Mouse (Mus musculus): ENCODE results near the gene Gbx1. TPM values are rescaled to one million over a fixed set of nuclear protein-coding genes. Genes with fewer than 3 reads are reported as not detected.

Gbx1 gene
- polyA plus RNA-seq, 1 experiment from 2014 or later: 0.10 TPM

- H3K27me3 ChIP-seq: peaks cover 43% of the 10 kb centered on the region
These were observed 52.8 kb downstream of the Gbx1 start for GRCm38 (mm10) chr5:24474025-24474722.

DNA sequence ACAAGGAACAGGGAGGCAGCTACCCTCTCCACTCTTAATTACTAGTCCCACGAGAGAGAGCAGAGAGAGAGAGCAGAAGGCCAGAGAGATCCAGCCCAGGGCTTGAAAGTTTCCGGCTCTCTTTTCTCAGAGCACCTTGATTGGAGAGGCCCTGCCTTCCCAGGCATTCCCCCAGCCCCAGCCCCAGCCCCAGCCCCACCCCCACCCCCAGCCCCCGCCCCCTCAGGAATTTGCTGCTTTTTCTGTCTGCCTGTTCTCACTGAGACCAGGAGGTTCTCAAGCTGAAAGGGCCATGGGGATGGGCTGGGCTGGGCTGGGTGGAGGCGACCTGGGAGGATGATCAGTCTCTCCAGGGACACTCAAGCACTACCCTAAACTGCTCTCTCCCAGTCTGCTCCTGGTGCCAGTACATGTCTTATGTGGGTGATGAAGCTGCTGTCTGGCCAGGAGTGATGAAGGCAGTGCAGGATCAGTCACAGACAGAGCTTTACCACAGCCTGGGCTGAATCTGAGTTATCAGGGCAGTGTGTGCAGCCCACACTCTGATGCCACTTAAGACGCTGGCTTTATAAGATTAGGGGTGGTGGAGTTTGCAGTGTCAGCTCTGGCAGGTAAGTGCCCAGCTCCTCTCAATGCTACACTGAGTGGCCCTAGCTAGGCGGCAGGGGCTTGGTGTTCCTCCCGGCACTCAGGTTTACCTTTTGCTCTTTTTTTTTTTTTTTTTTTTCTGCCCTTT lies 54.0 kb downstream of the Gbx1 start:
- H3K27me3 ChIP-seq: peaks cover 40% of the 10 kb centered on the region
- no peaks in the 10 kb centered on the region for H3K9me3 ChIP-seq
- H3K9ac ChIP-seq (replicated peaks): 0 out of 2 replicates have a peak overlapping the region, but pooled peaks have one; percentile 28
- H3K4me1 ChIP-seq: peaks cover 32% of the 10 kb centered on the region
- ATAC-seq (ENCODE audit: low FRiP score, low read depth): no peak
- peaks cover 15% of the 10 kb centered on the region for H3K36me3 ChIP-seq
- 19% methylated on average over 7 of the region's 7 CpGs for WGBS
- no peak overlapping the region for H3K27ac ChIP-seq (replicated peaks)
- no peak overlapping the region for H3K4me3 ChIP-seq
- H3K4me2 ChIP-seq (replicated peaks): no peak overlapping the region

More at GRCm38 (mm10) chr5:24474025-24474722, 52.8 kb downstream of the Gbx1 start:
- 0 out of 2 replicates have a peak, but pooled peaks have one; percentile 29 for ATAC-seq (ENCODE audit: low FRiP score, low read depth)
- H3K4me2 ChIP-seq (replicated peaks): peak overlapping the region; percentile 57
- no peaks in the 10 kb centered on the region for H3K9me3 ChIP-seq
- 2% methylated on average over 75 of the region's 77 CpGs for WGBS
- H3K36me3 ChIP-seq: peaks cover 26% of the 10 kb centered on the region
- no peak overlapping the region for H3K27ac ChIP-seq (replicated peaks)
- peaks cover 32% of the 10 kb centered on the region for H3K4me1 ChIP-seq
- H3K9ac ChIP-seq (replicated peaks): peak overlapping the region; percentile 52
- peak overlapping the region; percentile 36 for H3K4me3 ChIP-seq

DNA sequence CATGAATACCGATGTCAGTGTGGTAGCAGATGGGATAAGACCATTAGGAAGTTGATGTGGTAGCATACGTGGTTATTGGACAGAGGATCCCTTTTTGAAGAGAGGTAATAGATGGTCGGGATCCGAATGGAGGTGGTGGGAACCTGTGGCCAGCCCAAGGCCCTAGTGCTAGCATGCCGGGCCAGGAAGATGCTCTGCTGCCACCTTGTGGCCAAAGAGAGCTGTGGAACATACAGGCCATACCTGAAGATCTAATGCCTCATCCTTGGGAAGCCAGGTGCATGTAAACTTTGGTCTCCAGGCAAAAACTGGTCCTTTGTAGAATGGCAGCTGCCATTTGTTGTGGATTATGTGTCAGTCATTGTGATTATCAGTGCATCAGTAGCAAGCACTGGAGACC lies 56.4 kb downstream of the Gbx1 start:
- Histone ChIP-seq H3K4me3 (no peak overlapping the region), H3K36me3 (no peaks in the 10 kb centered on the region; the same call in 1 of the 2 replicates), H3K4me2 (replicated peaks) (no peak overlapping the region), H3K27me3 (peaks cover 38% of the 10 kb centered on the region), H3K27ac (replicated peaks) (no peak overlapping the region), H3K9me3 (no peaks in the 10 kb centered on the region), H3K9ac (replicated peaks) (no peak overlapping the region), H3K4me1 (peaks cover 46% of the 10 kb centered on the region)
- WGBS: 15% methylated on average over 5 of the region's 5 CpGs
- ATAC-seq (ENCODE audit: low FRiP score, low read depth): peak; percentile 57; the same call in 1 of the 2 replicates

DNA sequence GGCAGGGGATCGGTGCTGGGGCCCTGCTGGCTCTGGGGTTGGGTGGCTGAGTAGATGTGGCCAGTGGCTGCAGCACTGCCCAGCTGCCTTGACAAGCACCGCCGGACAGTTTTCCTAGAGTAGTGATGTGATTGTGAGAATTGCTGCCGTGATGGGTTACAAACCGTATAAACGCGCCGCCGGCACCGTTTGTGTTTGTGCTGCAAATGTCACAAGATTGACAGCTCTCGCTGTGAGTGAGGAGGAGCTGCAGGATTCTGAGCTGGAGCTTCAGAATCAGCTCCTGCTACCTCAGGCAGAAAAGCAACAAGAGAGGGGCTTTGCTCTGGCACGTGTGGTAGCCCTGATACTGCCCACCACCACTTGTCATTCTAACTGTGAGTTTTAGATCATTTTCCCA lies 60.2 kb downstream of the Gbx1 start:
- Histone ChIP-seq H3K9ac (replicated peaks) (0 out of 2 replicates have a peak overlapping the region, but pooled peaks have one; percentile 15), H3K4me2 (replicated peaks) (0 out of 2 replicates have a peak overlapping the region, but pooled peaks have one; percentile 17)
- 32% methylated on average over 12 of the region's 12 CpGs for WGBS

GRCm38 (mm10) chr5:24455613-24456012 lies 71.4 kb downstream of the Gbx1 start:
- no peak for ATAC-seq (ENCODE audit: low FRiP score, low read depth)
- Histone ChIP-seq H3K9me3 (no peaks in the 10 kb centered on the region), H3K36me3 (peaks cover 23% of the 10 kb centered on the region), H3K27me3 (no peaks in the 10 kb centered on the region), H3K4me3 (no peak overlapping the region), H3K9ac (replicated peaks) (peak overlapping the region; percentile 25), H3K4me2 (replicated peaks) (peak overlapping the region; percentile 99), H3K4me1 (peaks cover 46% of the 10 kb centered on the region), H3K27ac (replicated peaks) (0 out of 2 replicates have a peak overlapping the region, but pooled peaks have one; percentile 96)
- WGBS: 69% methylated on average over 7 of the region's 7 CpGs

More for the DNA sequence above, 60.2 kb downstream of the Gbx1 start:
- Histone ChIP-seq H3K9me3 (no peaks in the 10 kb centered on the region), H3K36me3 (no peaks in the 10 kb centered on the region; the same call in 1 of the 2 replicates), H3K27ac (replicated peaks) (0 out of 2 replicates have a peak overlapping the region, but pooled peaks have one; percentile 46), H3K4me1 (peaks cover 25% of the 10 kb centered on the region), H3K27me3 (peaks cover under 1% of the 10 kb centered on the region), H3K4me3 (no peak overlapping the region)
- no peak for ATAC-seq (ENCODE audit: low FRiP score, low read depth)

DNA sequence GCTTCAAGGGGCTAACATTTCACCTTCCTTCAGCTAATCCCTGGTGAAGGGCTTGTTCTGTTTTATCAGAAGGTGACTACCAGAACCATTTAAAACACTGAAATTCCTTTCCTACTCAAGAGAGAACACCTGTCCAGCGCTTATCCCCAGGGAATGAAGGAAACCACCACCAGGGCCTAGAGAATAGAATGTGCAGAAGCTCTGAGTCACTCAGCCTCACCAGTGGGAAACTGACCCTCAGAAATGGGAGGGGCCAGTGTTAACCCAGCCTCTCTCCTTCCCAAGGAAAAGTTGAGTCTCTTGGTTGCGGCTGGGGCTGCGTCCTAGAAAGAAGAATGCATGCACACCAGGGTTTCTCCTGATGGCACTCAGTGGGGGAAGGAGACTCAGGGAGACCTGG lies 71.9 kb downstream of the Gbx1 start:
- peaks cover 46% of the 10 kb centered on the region for H3K4me1 ChIP-seq
- H3K4me3 ChIP-seq: peak overlapping the region; percentile 13; the same call in 1 of the 2 replicates
- no peak for ATAC-seq (ENCODE audit: low FRiP score, low read depth)

DNA sequence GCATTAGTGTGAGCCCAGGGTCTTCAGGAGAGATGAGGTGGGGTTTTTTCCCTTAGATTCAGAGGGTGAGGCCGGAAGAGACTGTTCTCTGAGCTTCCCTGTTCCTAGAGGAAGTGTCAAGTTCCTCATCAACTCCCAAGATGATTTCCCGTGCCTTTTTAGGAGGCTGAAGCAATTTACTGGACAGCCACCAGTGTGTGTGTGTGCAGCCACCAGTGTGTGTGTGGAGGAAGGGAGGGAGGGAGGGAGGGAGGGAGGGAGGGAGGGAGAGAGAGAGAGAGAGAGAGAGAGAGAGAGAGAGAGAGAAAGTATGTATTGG lies 73.1 kb downstream of the Gbx1 start:
- H3K4me1 ChIP-seq: peaks cover 46% of the 10 kb centered on the region
- 13% methylated on average over 2 of the region's 2 CpGs for WGBS
- peak overlapping the region; percentile 96 for H3K4me3 ChIP-seq
- peak overlapping the region; percentile 96 for H3K27ac ChIP-seq (replicated peaks)
- no peaks in the 10 kb centered on the region for H3K9me3 ChIP-seq
- H3K4me2 ChIP-seq (replicated peaks): peak overlapping the region; percentile 99
- peaks cover 18% of the 10 kb centered on the region for H3K36me3 ChIP-seq
- peaks cover 5% of the 10 kb centered on the region; the same call in 1 of the 2 replicates for H3K27me3 ChIP-seq
- ATAC-seq (ENCODE audit: low FRiP score, low read depth): no peak
- peak overlapping the region; percentile 97 for H3K9ac ChIP-seq (replicated peaks)

More for the DNA sequence above, 71.9 kb downstream of the Gbx1 start:
- Histone ChIP-seq H3K9me3 (no peaks in the 10 kb centered on the region), H3K9ac (replicated peaks) (peak overlapping the region; percentile 25), H3K36me3 (peaks cover 20% of the 10 kb centered on the region), H3K4me2 (replicated peaks) (peak overlapping the region; percentile 99), H3K27me3 (0 out of 2 replicates have a peak, but pooled peaks cover 2% of the 10 kb centered on the region), H3K27ac (replicated peaks) (peak overlapping the region; percentile 96; the same call in 1 of the 2 replicates)
- 73% methylated on average over 3 of the region's 3 CpGs for WGBS

- Histone ChIP-seq H3K9me3 (no peaks in the 10 kb centered on the region), H3K36me3 (peaks cover 18% of the 10 kb centered on the region), H3K27ac (replicated peaks) (peak overlapping the region; percentile 96), H3K4me3 (peak overlapping the region; percentile 96), H3K27me3 (peaks cover 9% of the 10 kb centered on the region; the same call in 1 of the 2 replicates), H3K4me1 (peaks cover 46% of the 10 kb centered on the region), H3K9ac (replicated peaks) (peak overlapping the region; percentile 97), H3K4me2 (replicated peaks) (peak overlapping the region; percentile 99)
- WGBS: 6% methylated on average over 5 of the region's 5 CpGs
- ATAC-seq (ENCODE audit: low FRiP score, low read depth): 0 out of 2 replicates have a peak, but pooled peaks have one; percentile 17
These were observed 73.6 kb downstream of the Gbx1 start for GRCm38 (mm10) chr5:24453283-24453984.

Other genes starting within 250 kb of the Gbx1 start
- 18.0 and 18.5 TPM in 2 replicates for gene Kcnh2, start 175.6 kb downstream of the Gbx1 start, polyA plus RNA-seq (2016; fragmentation: Nextera tagmentation; extraction: Ambion mirVana)
- 7.1 and 9.2 TPM in 2 replicates for gene Nos3, start 162.4 kb downstream of the Gbx1 start, polyA plus RNA-seq (2016; fragmentation: Nextera tagmentation; extraction: Ambion mirVana)
- 0.35 and 0.46 TPM in 2 replicates for gene Atg9b, start 135.1 kb downstream of the Gbx1 start, polyA plus RNA-seq (2016; fragmentation: Nextera tagmentation; extraction: Ambion mirVana)
- gene Abcb8, start 133.5 kb downstream of the Gbx1 start, polyA plus RNA-seq (2016; fragmentation: Nextera tagmentation; extraction: Ambion mirVana): 47.1 and 48.0 TPM in 2 replicates
- 0.17 and 0.27 TPM in 2 replicates for gene Asic3, start 113.8 kb downstream of the Gbx1 start, polyA plus RNA-seq (2016; fragmentation: Nextera tagmentation; extraction: Ambion mirVana)
- gene Cdk5, start 103.7 kb downstream of the Gbx1 start, polyA plus RNA-seq (2016; fragmentation: Nextera tagmentation; extraction: Ambion mirVana): 64.1 and 76.9 TPM in 2 replicates
- gene Slc4a2, start 103.4 kb downstream of the Gbx1 start, polyA plus RNA-seq (2016; fragmentation: Nextera tagmentation; extraction: Ambion mirVana): 32.7 and 35.7 TPM in 2 replicates
- 102 and 116 TPM in 2 replicates for gene Fastk, start 81.9 kb downstream of the Gbx1 start, polyA plus RNA-seq (2016; fragmentation: Nextera tagmentation; extraction: Ambion mirVana)
- 31.8 and 35.4 TPM in 2 replicates for gene Tmub1, start 79.3 kb downstream of the Gbx1 start, polyA plus RNA-seq (2016; fragmentation: Nextera tagmentation; extraction: Ambion mirVana)
- gene Agap3, start 75.0 kb downstream of the Gbx1 start, polyA plus RNA-seq (2016; fragmentation: Nextera tagmentation; extraction: Ambion mirVana): 60.4 and 64.6 TPM in 2 replicates
- 0.16 and 0.19 TPM in 2 replicates for gene Asb10, start 13.8 kb upstream of the Gbx1 start, polyA plus RNA-seq (2016; fragmentation: Nextera tagmentation; extraction: Ambion mirVana)
- 0.06 and 0.09 TPM in 2 replicates for gene 4931409K22Rik, start 29.6 kb upstream of the Gbx1 start, polyA plus RNA-seq (2016; fragmentation: Nextera tagmentation; extraction: Ambion mirVana)
- gene Abcf2, start 50.3 kb upstream of the Gbx1 start, polyA plus RNA-seq (2016; fragmentation: Nextera tagmentation; extraction: Ambion mirVana): 126 TPM in 2 replicates
- gene Chpf2, start 59.5 kb upstream of the Gbx1 start, polyA plus RNA-seq (2016; fragmentation: Nextera tagmentation; extraction: Ambion mirVana): 18.3 and 22.1 TPM in 2 replicates
- gene Smarcd3, start 97.2 kb upstream of the Gbx1 start, polyA plus RNA-seq (2016; fragmentation: Nextera tagmentation; extraction: Ambion mirVana): 108 and 120 TPM in 2 replicates
- gene Nub1, start 158.3 kb upstream of the Gbx1 start, polyA plus RNA-seq (2016; fragmentation: Nextera tagmentation; extraction: Ambion mirVana): 37.3 and 37.6 TPM in 2 replicates
- 8.1 and 11.7 TPM in 2 replicates for gene Wdr86, start 203.5 kb upstream of the Gbx1 start, polyA plus RNA-seq (2016; fragmentation: Nextera tagmentation; extraction: Ambion mirVana)
- gene Crygn, start 230.8 kb upstream of the Gbx1 start, polyA plus RNA-seq (2016; fragmentation: Nextera tagmentation; extraction: Ambion mirVana): not detected in 2 replicates